Comparison of ENCODE assay signal across 14 mouse cellular contexts in genomic region chr17:9632140-9632539, GRCm38 (mm10). TPM values are rescaled to one million over a fixed set of nuclear protein-coding genes. Genes with fewer than 3 reads are reported as not detected.
DNase-seq lines count a peak whose midpoint lies in the region; ATAC-seq and TF ChIP-seq lines count a peak whose summit lies in the region.
"Had no signal": no experiment of that assay in that cellular context is flagged by ENCODE, and none has a peak within 500 bp of the region (broad histone marks: within the 10 kb centered on the region; RNA-seq: fewer than 3 reads in every experiment).

No protein-coding gene starts in this region.

- no peak for TF ChIP-seq CTCF in left cerebral cortex, adult 2 months (IDR thresholded peaks at IDR 0.05)

- DNase-seq in left cerebral cortex, adult 2 months (ENCODE audit: extremely low spot score in 1 of 2, low spot score in 2 of 2): peak in 1 of 2 experiments; percentile 18
- DNase-seq in left cerebral cortex, adult 8-10 months (ENCODE audit: low spot score in 2 of 2): no peak
- DNase-seq in cerebellum, adult 8-10 months: peak; percentile 8
- DNase-seq in hindbrain, embryonic 14.5 days (ENCODE audit: low spot score): peak; percentile 72
- DNase-seq in thymus, postnatal 4 days: no peak
- DNase-seq: embryo, embryonic 11 days; heart, adult 2 months; heart, postnatal 4 days had no signal

- no peak overlapping the region for H3K4me2 ChIP-seq in hindbrain, embryonic 14.5 days (replicated peaks)
- H3K4me2 ChIP-seq in neural tube, embryonic 15.5 days: no peak overlapping the region
- H3K4me2 ChIP-seq: liver, embryonic 15.5 days; midbrain, embryonic 12.5 days; stomach, embryonic 15.5 days had no signal

- no peaks in the 10 kb centered on the region for H3K27me3 ChIP-seq in hindbrain, embryonic 14.5 days (ENCODE audit: control insufficient read depth, insufficient read depth, low read length)
- H3K27me3 ChIP-seq in neural tube, embryonic 15.5 days (replicated peaks): no peaks in the 10 kb centered on the region
- H3K27me3 ChIP-seq: liver, embryonic 15.5 days; stomach, embryonic 15.5 days had no signal

- no peak overlapping the region for H3K4me3 ChIP-seq in left cerebral cortex, adult 2 months
- H3K4me3 ChIP-seq in hindbrain, embryonic 14.5 days (replicated peaks; ENCODE audit: low read length): no peak overlapping the region
- no peak overlapping the region for H3K4me3 ChIP-seq in neural tube, embryonic 15.5 days (replicated peaks)
- H3K4me3 ChIP-seq: heart, adult 2 months; liver, embryonic 15.5 days; midbrain, embryonic 12.5 days; stomach, embryonic 15.5 days had no signal

- peak overlapping the region; percentile 55; the same call in 1 of the 2 replicates for H3K27ac ChIP-seq in left cerebral cortex, adult 2 months
- H3K27ac ChIP-seq in hindbrain, embryonic 14.5 days: peak overlapping the region; percentile 47
- H3K27ac ChIP-seq in neural tube, embryonic 15.5 days (replicated peaks): peak overlapping the region; percentile 65
- H3K27ac ChIP-seq: heart, adult 2 months; liver, embryonic 15.5 days; midbrain, embryonic 12.5 days; stomach, embryonic 15.5 days had no signal

- no peaks in the 10 kb centered on the region for H3K4me1 ChIP-seq in hindbrain, embryonic 14.5 days (replicated peaks; ENCODE audit: control insufficient read depth, insufficient read depth, low read length)
- no peaks in the 10 kb centered on the region for H3K4me1 ChIP-seq in neural tube, embryonic 15.5 days
- H3K4me1 ChIP-seq: liver, embryonic 15.5 days; stomach, embryonic 15.5 days had no signal

- 43% methylated on average over 5 of the region's 5 CpGs for WGBS in hindbrain, embryonic 14.5 days
- 41% methylated on average over 5 of the region's 5 CpGs for WGBS in neural tube, embryonic 15.5 days

- H3K36me3 ChIP-seq in hindbrain, embryonic 14.5 days (replicated peaks; ENCODE audit: control insufficient read depth, insufficient read depth): no peaks in the 10 kb centered on the region
- H3K36me3 ChIP-seq in neural tube, embryonic 15.5 days: no peaks in the 10 kb centered on the region
- H3K36me3 ChIP-seq: liver, embryonic 15.5 days; midbrain, embryonic 12.5 days; stomach, embryonic 15.5 days had no signal

- no peak for ATAC-seq in hindbrain, embryonic 14.5 days (ENCODE audit: low FRiP score)
- no peak for ATAC-seq in neural tube, embryonic 15.5 days (ENCODE audit: low FRiP score)
- no peak for ATAC-seq in erythroid progenitor cell, adult 5-6 weeks (replicated peaks; ENCODE audit: low FRiP score, poor library complexity, severe bottlenecking)

- H3K9ac ChIP-seq in hindbrain, embryonic 14.5 days: no peak overlapping the region
- no peak overlapping the region for H3K9ac ChIP-seq in neural tube, embryonic 15.5 days (replicated peaks)
- H3K9ac ChIP-seq: liver, embryonic 15.5 days; midbrain, embryonic 12.5 days; stomach, embryonic 15.5 days had no signal

- no peaks in the 10 kb centered on the region for H3K9me3 ChIP-seq in hindbrain, embryonic 14.5 days (ENCODE audit: control insufficient read depth, low read length)
- no peaks in the 10 kb centered on the region for H3K9me3 ChIP-seq in neural tube, embryonic 15.5 days (replicated peaks)
- H3K9me3 ChIP-seq: liver, embryonic 15.5 days; midbrain, embryonic 12.5 days; stomach, embryonic 15.5 days had no signal

- intact Hi-C loops in left cerebral cortex, adult 2 months (cut with DNase I): loop anchor here (1.0 to 5.0 kb wide), 2 partner anchors 52 to 95 kb away; no protein-coding TSS in a partner anchor

RNA-seq across cellular contexts. Expression of gene Pabpc6, which starts 37.4 kb away (rescaled TPM):
- total RNA-seq in left cerebral cortex, adult 2 months (2021): not detected
- total RNA-seq in left cerebral cortex, adult 8-10 months (2022): under 1 TPM in 2 of 4 experiments, not detected in 2; 0.09 to 0.15 TPM
- polyA plus RNA-seq in hindbrain, embryonic 14.5 days (2014; fragmentation: Nextera tagmentation; extraction: Ambion mirVana): not detected in 2 replicates
- not detected in 2 replicates for polyA plus RNA-seq in neural tube, embryonic 15.5 days (2015; fragmentation: Nextera tagmentation; extraction: Ambion mirVana)
- not detected in 2 replicates for total RNA-seq in erythroid progenitor cell, adult 5-6 weeks (2015; ENCODE audit: low replicate concordance)
- not detected in 2 replicates for total RNA-seq in erythroid progenitor cell, adult 5-6 weeks (2017; ENCODE audit: low replicate concordance)
- total RNA-seq: heart, adult 2 months; heart, postnatal 4 days; layer of hippocampus, adult 18-20 months had no signal
- polyA plus RNA-seq: heart, adult 2 months; liver, embryonic 15.5 days; midbrain, embryonic 12.5 days; stomach, embryonic 15.5 days had no signal

Comparison
In these comparisons a context has a peak if more than half of its experiments do, and no peak if none do; other contexts are left out.
1. DNase-seq: peak in cerebellum, adult 8-10 months (single experiment) and hindbrain, embryonic 14.5 days (single experiment); none in left cerebral cortex, adult 8-10 months (0 of 2) and thymus, postnatal 4 days (single experiment).
2. Peak in every context shown above with its lines, with median percentiles within 50 percentile points of each other: H3K27ac ChIP-seq.